Mouse (Mus musculus) cortical plate, adult 2 months (tissue): ENCODE data around the gene Irf4. TPM values are rescaled to one million over a fixed set of nuclear protein-coding genes. Genes with fewer than 3 reads are reported as not detected.

Experiments
- H3K27ac ChIP-seq: fragments of 200-500 bp; 2 replicates; pipeline ENCODE4 v1.5.1; 2012; ENCODE audit warnings: low read length, control low read depth, inconsistent platforms; ENCODE audit not compliant: insufficient read depth
- H3K4me1 ChIP-seq: fragments of 200-500 bp; 2 replicates; pipeline ENCODE4 v1.6.1; 2011; ENCODE audit warnings: low read length; ENCODE audit not compliant: control insufficient read depth, insufficient read depth
- H3K4me3 ChIP-seq: fragments of 200-500 bp; 2 replicates; pipeline ENCODE4 v1.5.1; 2011; ENCODE audit warnings: mild to moderate bottlenecking, low read length, control low read depth; ENCODE audit not compliant: insufficient read depth
- CTCF ChIP-seq: fragments of 200-500 bp; IDR thresholded peaks from 2 replicates; pipeline ENCODE4 v1.5.1; 2011; ENCODE audit warnings: mild to moderate bottlenecking, control low read depth, low read length; ENCODE audit not compliant: insufficient read depth; ENCODE audit errors: extremely low read depth
- POLR2A ChIP-seq: fragments of 200-500 bp; IDR thresholded peaks from 2 replicates; pipeline ENCODE4 v1.6.1; 2011; ENCODE audit warnings: mild to moderate bottlenecking, low read length, control low read depth; ENCODE audit not compliant: insufficient read depth; ENCODE audit errors: extremely low read depth
- polyA plus RNA-seq: library from polyadenylated mRNA; depleted of rRNA; stranded (reverse); fragments of >200 nt; gene quantifications from 2 replicates; pipeline ENCODE4 v1.2.3, GENCODE M21; 2012

Gene Irf4
- polyA plus RNA-seq, 1 experiment = 0.25 TPM

DNA sequence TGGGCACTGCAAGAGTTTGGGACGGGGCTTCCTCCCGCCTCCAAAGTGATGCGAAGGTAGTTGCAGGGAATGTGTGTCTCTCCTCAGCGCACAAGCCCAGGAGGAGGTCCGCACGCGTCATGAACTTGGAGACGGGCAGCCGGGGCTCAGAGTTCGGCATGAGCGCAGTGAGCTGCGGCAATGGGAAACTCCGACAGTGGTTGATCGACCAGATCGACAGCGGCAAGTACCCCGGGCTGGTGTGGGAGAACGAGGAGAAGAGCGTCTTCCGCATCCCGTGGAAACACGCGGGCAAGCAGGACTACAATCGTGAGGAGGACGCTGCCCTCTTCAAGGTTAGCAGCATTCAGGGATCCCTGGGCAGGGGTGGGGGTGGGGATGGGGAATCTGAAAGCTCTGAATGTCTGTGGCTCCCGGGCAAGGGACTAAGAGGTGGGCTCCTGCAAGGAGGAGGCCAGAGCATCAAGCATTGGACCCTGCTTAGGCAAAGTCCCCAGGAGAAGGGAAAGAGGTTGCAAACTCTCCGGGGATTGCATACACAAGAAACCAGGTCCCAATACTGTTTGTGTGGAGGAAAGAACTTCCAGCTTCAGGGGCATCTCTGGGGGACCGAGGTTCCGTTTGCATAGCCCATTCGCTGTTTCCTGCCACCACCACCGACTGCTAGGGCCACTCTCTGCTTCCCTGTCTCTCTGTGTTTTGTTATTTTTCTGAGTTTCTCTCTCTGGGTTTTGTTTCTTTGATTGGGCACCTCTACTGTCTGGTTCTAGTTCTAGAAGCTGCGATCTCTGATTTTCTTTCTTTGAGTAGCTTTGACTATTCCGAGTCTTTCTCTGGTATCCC is 1.7 kb downstream of the Irf4 start:
- H3K4me3 ChIP-seq = peak overlapping the region; percentile 34
- H3K27ac ChIP-seq = no peak overlapping the region
- TF ChIP-seq CTCF (no peak), POLR2A (no peak)
- no peaks in the 10 kb centered on the region; the same call in 1 of the 2 replicates for H3K4me1 ChIP-seq

- Histone ChIP-seq H3K4me1 (no peaks in the 10 kb centered on the region; the same call in 1 of the 2 replicates), H3K27ac (no peak overlapping the region), H3K4me3 (no peak overlapping the region)
- TF ChIP-seq CTCF (no peak), POLR2A (no peak)
Measured at GRCm38 (mm10) chr13:30751304-30751580, 2.2 kb downstream of the Irf4 start.

GRCm38 (mm10) chr13:30752581-30753187 is 3.7 kb downstream of the Irf4 start:
- no peak overlapping the region for H3K27ac ChIP-seq
- TF ChIP-seq POLR2A (no peak), CTCF (no peak)

DNA sequence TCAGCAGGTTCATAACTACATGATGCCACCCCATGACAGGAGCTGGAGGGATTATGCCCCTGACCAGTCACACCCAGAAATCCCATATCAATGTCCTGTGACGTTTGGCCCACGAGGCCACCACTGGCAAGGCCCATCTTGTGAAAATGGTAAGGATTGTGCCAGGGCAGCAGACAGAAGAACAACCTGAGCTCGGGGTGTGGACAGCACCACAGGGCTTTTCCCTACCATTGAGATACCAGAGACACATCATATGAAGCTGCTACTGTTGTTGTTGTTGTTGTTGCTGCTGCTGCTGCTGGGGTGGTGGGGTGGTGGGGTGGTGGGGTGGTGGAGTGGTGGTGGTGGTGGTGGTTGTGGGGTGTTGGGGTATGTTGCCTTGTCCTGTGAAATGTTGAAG is 4.4 kb downstream of the Irf4 start:
- Histone ChIP-seq H3K4me3 (no peak overlapping the region), H3K4me1 (no peaks in the 10 kb centered on the region; the same call in 1 of the 2 replicates), H3K27ac (no peak overlapping the region)
- TF ChIP-seq POLR2A = no peak
- no peak for TF ChIP-seq CTCF

More at GRCm38 (mm10) chr13:30752581-30753187, 3.7 kb downstream of the Irf4 start:
- no peaks in the 10 kb centered on the region; the same call in 1 of the 2 replicates for H3K4me1 ChIP-seq
- H3K4me3 ChIP-seq = no peak overlapping the region

- Histone ChIP-seq H3K27ac (no peak overlapping the region), H3K4me1 (no peaks in the 10 kb centered on the region; the same call in 1 of the 2 replicates), H3K4me3 (no peak overlapping the region)
- TF ChIP-seq CTCF (no peak), POLR2A (no peak)
Measured at GRCm38 (mm10) chr13:30754066-30754465, 5.0 kb downstream of the Irf4 start.

DNA sequence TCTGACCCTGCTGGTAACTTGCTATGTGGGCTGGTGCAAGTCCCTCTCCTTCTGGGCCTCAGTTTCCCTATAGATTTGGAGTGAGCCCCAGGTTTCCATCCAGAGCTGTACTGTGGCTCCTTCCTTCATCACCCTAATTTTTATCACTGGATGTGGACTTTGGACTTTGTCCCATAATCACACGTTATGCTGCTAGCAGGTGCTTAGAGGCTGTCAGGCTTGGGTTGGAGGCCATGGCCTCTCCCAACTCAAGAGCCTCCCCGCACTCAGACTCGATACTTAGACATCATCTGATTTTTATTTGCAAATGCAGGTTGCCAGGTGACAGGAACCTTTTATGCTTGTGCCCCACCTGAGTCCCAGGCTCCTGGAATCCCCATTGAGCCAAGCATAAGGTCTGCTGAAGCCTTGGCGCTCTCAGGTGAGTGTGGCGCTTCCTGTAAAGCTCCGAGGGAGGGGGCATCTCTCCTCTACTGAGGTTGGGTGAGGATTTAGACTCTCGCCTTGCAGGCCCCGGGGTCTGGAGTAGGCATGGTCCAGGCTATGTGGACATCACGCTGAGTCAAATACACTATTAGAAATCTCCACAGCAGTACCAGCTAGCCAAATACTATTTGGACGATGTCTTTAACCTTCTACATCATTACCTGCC is 5.9 kb downstream of the Irf4 start:
- Histone ChIP-seq H3K4me3 (no peak overlapping the region), H3K4me1 (no peaks in the 10 kb centered on the region; the same call in 1 of the 2 replicates), H3K27ac (no peak overlapping the region)
- TF ChIP-seq POLR2A = no peak
- no peak for TF ChIP-seq CTCF

GRCm38 (mm10) chr13:30755577-30755976 is 6.6 kb downstream of the Irf4 start:
- TF ChIP-seq CTCF (no peak), POLR2A (no peak)
- H3K27ac ChIP-seq = no peak overlapping the region
- H3K4me1 ChIP-seq = no peaks in the 10 kb centered on the region
- no peak overlapping the region for H3K4me3 ChIP-seq

- Histone ChIP-seq H3K4me3 (no peak overlapping the region), H3K4me1 (no peaks in the 10 kb centered on the region), H3K27ac (no peak overlapping the region)
- TF ChIP-seq POLR2A (no peak), CTCF (no peak)
Measured at GRCm38 (mm10) chr13:30755998-30756639, 7.1 kb downstream of the Irf4 start.

GRCm38 (mm10) chr13:30757264-30757900 is 8.4 kb downstream of the Irf4 start:
- Histone ChIP-seq H3K4me3 (no peak overlapping the region), H3K4me1 (no peaks in the 10 kb centered on the region), H3K27ac (no peak overlapping the region)
- TF ChIP-seq POLR2A = no peak
- no peak for TF ChIP-seq CTCF
